Mouse (Mus musculus): Measurements from ENCODE around the gene Deaf1.
"Not testable (repeated sequence)": the region's sequence is repeated elsewhere in the genome, so short reads cannot be mapped to it uniquely, and the experiment has no call there.

Deaf1 gene

GRCm38 (mm10) chr7:141264041-141264700 lies 63.3 kb downstream of the Deaf1 start:
- no peak for DNase-seq (ENCODE audit: low spot score in 2 of 2)

- no peak for DNase-seq (ENCODE audit: low spot score in 2 of 2)
Measured at GRCm38 (mm10) chr7:141263640-141264039, 63.9 kb downstream of the Deaf1 start.

- DNase-seq (ENCODE audit: low spot score in 2 of 2): no peak
Measured at GRCm38 (mm10) chr7:141261480-141261879, 66.0 kb downstream of the Deaf1 start.

GRCm38 (mm10) chr7:141256159-141256558 lies 71.3 kb downstream of the Deaf1 start:
- DNase-seq (ENCODE audit: low spot score in 2 of 2): no peak

GRCm38 (mm10) chr7:141250486-141250885 lies 77.0 kb downstream of the Deaf1 start:
- not testable (repeated sequence) for DNase-seq (ENCODE audit: low spot score in 2 of 2)

Measured in frontal cortex, postnatal 10 days (tissue).